8 mouse cellular contexts compared by ENCODE assay signal in the genomic region with DNA sequence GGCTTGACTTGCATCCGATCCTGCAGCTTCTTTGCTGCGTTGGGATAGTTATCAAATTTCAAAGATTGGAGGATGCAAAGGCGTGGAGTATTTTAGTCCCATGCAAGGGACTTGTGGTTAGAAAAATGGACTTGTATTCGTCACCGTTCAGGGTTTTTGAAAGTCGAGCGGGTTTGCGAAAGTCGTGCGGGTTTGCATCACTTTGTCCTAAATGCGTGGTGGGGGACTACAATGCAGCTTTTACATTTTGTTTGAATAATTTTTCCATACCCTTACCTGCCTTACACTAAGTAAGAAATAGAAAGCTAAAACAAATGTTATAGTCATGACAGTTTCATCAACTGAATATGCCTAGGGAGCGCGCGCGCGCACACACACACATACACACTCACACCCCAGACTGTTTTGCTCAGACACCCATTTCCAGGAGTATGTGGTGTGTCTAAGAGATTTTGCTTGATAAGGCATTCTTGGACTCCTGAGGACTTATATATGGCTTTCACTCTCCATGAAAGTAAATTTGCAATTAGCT. TPM values are rescaled to one million over a fixed set of nuclear protein-coding genes. Genes with fewer than 3 reads are reported as not detected.
DNase-seq lines count a peak whose midpoint lies in the region; ATAC-seq lines count a peak whose summit lies in the region.

No protein-coding gene starts in this region.

- H3K36me3 ChIP-seq in neural tube, embryonic 11.5 days (ENCODE audit: control insufficient read depth, insufficient read depth, low read length) = no peaks in the 10 kb centered on the region
- H3K36me3 ChIP-seq in embryonic facial prominence, embryonic 15.5 days = peaks cover 8% of the 10 kb centered on the region; the same call in 1 of the 2 replicates
- peaks cover 35% of the 10 kb centered on the region for H3K36me3 ChIP-seq in limb, embryonic 10.5 days
- H3K36me3 ChIP-seq in neural tube, embryonic 12.5 days = peaks cover 11% of the 10 kb centered on the region; the same call in 1 of the 2 replicates

- H3K27ac ChIP-seq in neural tube, embryonic 11.5 days (ENCODE audit: low read depth, low read length) = peak overlapping the region; percentile 78; the same call in 1 of the 2 replicates
- peak overlapping the region; percentile 80; the same call in 1 of the 2 replicates for H3K27ac ChIP-seq in embryonic facial prominence, embryonic 15.5 days (replicated peaks)
- H3K27ac ChIP-seq in limb, embryonic 10.5 days = peak overlapping the region; percentile 97
- H3K27ac ChIP-seq in neural tube, embryonic 12.5 days = peak overlapping the region; percentile 82; the same call in 1 of the 2 replicates

- peak overlapping the region; percentile 58 for H3K4me2 ChIP-seq in neural tube, embryonic 11.5 days (ENCODE audit: low read depth)
- H3K4me2 ChIP-seq in embryonic facial prominence, embryonic 15.5 days (replicated peaks) = peak overlapping the region; percentile 48
- H3K4me2 ChIP-seq in neural tube, embryonic 12.5 days (replicated peaks) = peak overlapping the region; percentile 68

- no peaks in the 10 kb centered on the region for H3K4me1 ChIP-seq in neural tube, embryonic 11.5 days (ENCODE audit: control insufficient read depth, insufficient read depth, low read length)
- H3K4me1 ChIP-seq in embryonic facial prominence, embryonic 15.5 days = 0 out of 2 replicates have a peak, but pooled peaks cover 3% of the 10 kb centered on the region
- peaks cover 5% of the 10 kb centered on the region; the same call in 1 of the 2 replicates for H3K4me1 ChIP-seq in limb, embryonic 10.5 days
- H3K4me1 ChIP-seq in neural tube, embryonic 12.5 days = no peaks in the 10 kb centered on the region

- WGBS in neural tube, embryonic 11.5 days = 16% methylated on average over 16 of the region's 16 CpGs
- WGBS in embryonic facial prominence, embryonic 15.5 days = 13% methylated on average over 16 of the region's 16 CpGs
- 14% methylated on average over 16 of the region's 16 CpGs for WGBS in limb, embryonic 10.5 days
- WGBS in neural tube, embryonic 12.5 days = 12% methylated on average over 16 of the region's 16 CpGs

- peak overlapping the region; percentile 97 for H3K9ac ChIP-seq in neural tube, embryonic 11.5 days (ENCODE audit: low read length)
- peak overlapping the region; percentile 86 for H3K9ac ChIP-seq in embryonic facial prominence, embryonic 15.5 days
- peak overlapping the region; percentile 93 for H3K9ac ChIP-seq in neural tube, embryonic 12.5 days

- peak overlapping the region; percentile 86 for H3K4me3 ChIP-seq in neural tube, embryonic 11.5 days (ENCODE audit: low read depth, low read length)
- H3K4me3 ChIP-seq in embryonic facial prominence, embryonic 15.5 days (replicated peaks) = peak overlapping the region; percentile 87
- H3K4me3 ChIP-seq in limb, embryonic 10.5 days = peak overlapping the region; percentile 91
- peak overlapping the region; percentile 91 for H3K4me3 ChIP-seq in neural tube, embryonic 12.5 days

- ATAC-seq in neural tube, embryonic 11.5 days (ENCODE audit: insufficient read depth, low FRiP score, low TSS enrichment) = peak; percentile 24; the same call in 1 of the 2 replicates
- no peak for ATAC-seq in embryonic facial prominence, embryonic 15.5 days (ENCODE audit: insufficient number of reproducible peaks, low FRiP score, low TSS enrichment, low read depth)
- peak; percentile 14; the same call in 1 of the 2 replicates for ATAC-seq in neural tube, embryonic 12.5 days (ENCODE audit: low FRiP score, low read depth)

- H3K9me3 ChIP-seq in neural tube, embryonic 11.5 days (ENCODE audit: control insufficient read depth, low read length) = no peaks in the 10 kb centered on the region
- H3K9me3 ChIP-seq in embryonic facial prominence, embryonic 15.5 days (replicated peaks) = no peaks in the 10 kb centered on the region
- no peaks in the 10 kb centered on the region for H3K9me3 ChIP-seq in limb, embryonic 10.5 days (replicated peaks)
- H3K9me3 ChIP-seq in neural tube, embryonic 12.5 days = no peaks in the 10 kb centered on the region

- DNase-seq in adrenal gland, postnatal 10 days = peak; percentile 23
- DNase-seq in adrenal gland, adult 2 months = no peak
- no peak for DNase-seq in neural tube, embryonic 11.5 days (ENCODE audit: low spot score)
- DNase-seq in neural tube, embryonic 10.5 days (ENCODE audit: extremely low spot score, low spot score) = no peak
- DNase-seq in limb, embryonic 10.5 days (ENCODE audit: low spot score) = peak; percentile 47
- no peak for DNase-seq in layer of hippocampus, adult 11-12 months (ENCODE audit: low spot score)

- H3K27me3 ChIP-seq in neural tube, embryonic 11.5 days (ENCODE audit: control insufficient read depth, insufficient read depth, low read length) = no peaks in the 10 kb centered on the region
- H3K27me3 ChIP-seq in embryonic facial prominence, embryonic 15.5 days = no peaks in the 10 kb centered on the region
- no peaks in the 10 kb centered on the region for H3K27me3 ChIP-seq in limb, embryonic 10.5 days (ENCODE audit: low read depth, poor library complexity, severe bottlenecking)
- H3K27me3 ChIP-seq in neural tube, embryonic 12.5 days (replicated peaks) = no peaks in the 10 kb centered on the region

RNA-seq across cellular contexts. Expression of a gene that starts 0.7 kb away (rescaled TPM):
- total RNA-seq in adrenal gland, postnatal 10 days (2021) = 10 to 100 TPM; 27.9 to 41.4 TPM
- 10 to 100 TPM; 16.5 to 20.0 TPM for total RNA-seq in adrenal gland, adult 2 months (2021)
- polyA plus RNA-seq in adrenal gland, adult 2 months (2012; rRNA removed) = 21.0 and 27.1 TPM in 2 replicates
- polyA plus RNA-seq in neural tube, embryonic 11.5 days (2014; fragmentation: Nextera tagmentation; extraction: Ambion mirVana) = 39.7 and 41.2 TPM in 2 replicates
- 47.6 and 57.1 TPM in 2 replicates for polyA plus RNA-seq in embryonic facial prominence, embryonic 15.5 days (2015; fragmentation: Nextera tagmentation; extraction: Ambion mirVana)
- 42.0 and 53.8 TPM in 2 replicates for polyA plus RNA-seq in limb, embryonic 10.5 days (2016; fragmentation: Nextera tagmentation; extraction: Ambion mirVana)
- 54.3 and 59.2 TPM in 2 replicates for polyA plus RNA-seq in neural tube, embryonic 12.5 days (2016; fragmentation: Nextera tagmentation; extraction: Ambion mirVana)

RNA-seq across cellular contexts. Expression of a gene that starts 15.0 kb away (rescaled TPM):
- total RNA-seq in adrenal gland, postnatal 10 days (2021) = 1 to 10 TPM; 1.3 to 8.9 TPM
- not detected for total RNA-seq in adrenal gland, adult 2 months (2021)
- polyA plus RNA-seq in adrenal gland, adult 2 months (2012; rRNA removed) = not detected in 2 replicates
- not detected in 2 replicates for polyA plus RNA-seq in neural tube, embryonic 11.5 days (2014; fragmentation: Nextera tagmentation; extraction: Ambion mirVana)
- 0.33 TPM in 1 of 2 replicates, not detected in the other for polyA plus RNA-seq in embryonic facial prominence, embryonic 15.5 days (2015; fragmentation: Nextera tagmentation; extraction: Ambion mirVana)
- not detected in 2 replicates for polyA plus RNA-seq in limb, embryonic 10.5 days (2016; fragmentation: Nextera tagmentation; extraction: Ambion mirVana)
- polyA plus RNA-seq in neural tube, embryonic 12.5 days (2016; fragmentation: Nextera tagmentation; extraction: Ambion mirVana) = 0.15 and 0.19 TPM in 2 replicates

RNA-seq across cellular contexts. Expression of a gene that starts 34.7 kb away (rescaled TPM):
- total RNA-seq in adrenal gland, postnatal 10 days (2021) = 10 to 100 TPM; 22.3 to 25.4 TPM
- 10 to 100 TPM; 18.3 to 22.2 TPM for total RNA-seq in adrenal gland, adult 2 months (2021)
- 6.3 and 11.3 TPM in 2 replicates for polyA plus RNA-seq in adrenal gland, adult 2 months (2012; rRNA removed)
- 25.2 and 27.6 TPM in 2 replicates for polyA plus RNA-seq in neural tube, embryonic 11.5 days (2014; fragmentation: Nextera tagmentation; extraction: Ambion mirVana)
- polyA plus RNA-seq in embryonic facial prominence, embryonic 15.5 days (2015; fragmentation: Nextera tagmentation; extraction: Ambion mirVana) = 49.1 and 53.6 TPM in 2 replicates
- polyA plus RNA-seq in limb, embryonic 10.5 days (2016; fragmentation: Nextera tagmentation; extraction: Ambion mirVana) = 18.5 and 25.6 TPM in 2 replicates
- polyA plus RNA-seq in neural tube, embryonic 12.5 days (2016; fragmentation: Nextera tagmentation; extraction: Ambion mirVana) = 26.9 and 29.9 TPM in 2 replicates

Comparison
In these comparisons a context has a peak if more than half of its experiments do, and no peak if none do; other contexts are left out.
1. DNase-seq: peak in adrenal gland, postnatal 10 days (single experiment) and limb, embryonic 10.5 days (single experiment); none in adrenal gland, adult 2 months (single experiment), neural tube, embryonic 11.5 days (single experiment), neural tube, embryonic 10.5 days (single experiment) and layer of hippocampus, adult 11-12 months (single experiment).
2. Peak in every context shown above with its lines, with median percentiles within 50 percentile points of each other: H3K27ac ChIP-seq, H3K4me2 ChIP-seq, H3K4me3 ChIP-seq and H3K9ac ChIP-seq.